Mouse (Mus musculus): Measurements from ENCODE around the gene Pld3.

DNA sequence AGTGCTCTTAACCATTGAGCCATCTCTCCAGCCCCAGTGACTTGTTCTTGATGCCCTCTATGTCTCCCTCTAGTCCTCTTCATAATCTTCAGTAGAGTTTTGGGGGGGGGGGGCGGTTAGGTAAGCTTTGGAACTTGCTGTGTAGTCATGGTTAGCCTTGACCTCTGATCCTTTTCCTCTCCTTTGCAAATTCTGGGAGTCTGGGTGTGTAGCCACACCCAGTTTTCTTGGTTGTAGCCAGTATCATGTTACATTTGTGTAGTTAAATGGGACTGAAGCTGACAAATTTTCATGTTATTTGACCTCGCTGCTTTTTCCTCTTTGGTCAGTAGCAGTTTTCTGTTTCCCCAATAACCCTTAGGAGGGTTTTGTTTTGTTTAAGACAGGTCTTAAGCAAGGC, 33.8 kb upstream of the Pld3 start:
- no peak for TF ChIP-seq CTCF (IDR thresholded peaks at IDR 0.05; ENCODE audit: low read depth)
- TF ChIP-seq EP300 (IDR thresholded peaks at IDR 0.05; ENCODE audit: low read depth), result no peak
